Mouse (Mus musculus): ENCODE data around the gene Mob3a.

The Mob3a gene

DNA sequence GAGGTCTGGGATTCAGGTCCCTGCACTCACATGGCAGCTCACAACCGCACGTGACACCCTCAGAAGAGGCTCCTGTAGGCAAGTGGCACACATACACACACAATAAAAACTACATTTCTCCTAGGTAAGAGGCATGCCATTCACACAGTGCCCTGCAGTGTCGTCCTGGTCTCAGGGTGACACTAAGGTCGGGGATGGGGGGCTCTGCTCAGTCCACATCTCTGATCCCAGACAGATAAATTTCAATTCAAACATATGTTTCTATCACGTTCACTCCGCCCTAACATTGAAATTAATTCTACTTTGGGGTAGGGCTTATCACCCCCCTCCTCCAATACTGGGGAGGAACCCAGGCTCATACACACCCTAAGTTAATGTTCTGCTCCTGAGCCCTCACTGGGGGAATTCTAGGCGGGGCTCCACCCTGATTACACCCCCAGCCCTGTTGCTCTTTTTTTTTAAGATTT, 1.7 kb downstream of the Mob3a start:
- no peak for DNase-seq (ENCODE audit: low spot score)

DNA sequence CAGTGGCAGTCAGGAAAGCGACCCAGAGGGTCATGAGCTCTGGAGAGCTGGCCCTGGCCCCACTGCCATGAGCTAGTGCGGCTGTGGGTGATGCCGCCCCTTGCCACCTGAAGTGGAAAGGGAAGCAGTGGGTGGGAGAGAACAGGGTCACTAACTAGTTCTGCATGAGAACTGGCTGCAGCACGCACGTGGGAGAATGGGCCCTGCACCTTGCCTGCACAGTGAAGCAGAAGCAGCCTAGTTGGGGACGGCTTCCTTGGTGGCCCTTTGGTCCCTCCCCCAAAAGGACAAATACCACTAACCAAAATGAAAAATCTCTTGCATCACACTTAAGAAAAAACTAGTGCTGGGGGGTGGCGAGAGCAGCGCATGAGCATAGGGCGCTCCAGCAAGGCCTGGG, 3.2 kb downstream of the Mob3a start:
- no peak for DNase-seq (ENCODE audit: low spot score)

DNA sequence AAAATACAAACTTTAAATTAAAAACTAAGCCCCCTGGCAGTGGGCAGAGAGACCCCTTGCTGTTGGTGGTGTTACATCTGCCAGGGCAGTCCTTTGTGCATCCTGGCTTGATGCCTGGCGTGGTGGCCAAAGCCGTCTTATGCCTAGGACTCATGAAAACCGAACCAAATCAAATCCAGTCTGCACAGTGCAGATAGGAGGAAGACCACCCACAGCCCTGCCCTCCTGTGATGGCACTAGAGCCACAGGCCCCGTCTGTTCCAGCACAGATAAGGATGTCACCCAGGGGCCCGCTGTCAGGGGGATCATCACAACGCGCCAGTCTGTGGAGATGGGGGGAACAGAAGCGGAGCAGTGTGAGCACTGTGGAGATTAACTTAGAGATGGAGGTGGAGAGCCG, 4.0 kb downstream of the Mob3a start:
- DNase-seq (ENCODE audit: low spot score), result no peak

DNA sequence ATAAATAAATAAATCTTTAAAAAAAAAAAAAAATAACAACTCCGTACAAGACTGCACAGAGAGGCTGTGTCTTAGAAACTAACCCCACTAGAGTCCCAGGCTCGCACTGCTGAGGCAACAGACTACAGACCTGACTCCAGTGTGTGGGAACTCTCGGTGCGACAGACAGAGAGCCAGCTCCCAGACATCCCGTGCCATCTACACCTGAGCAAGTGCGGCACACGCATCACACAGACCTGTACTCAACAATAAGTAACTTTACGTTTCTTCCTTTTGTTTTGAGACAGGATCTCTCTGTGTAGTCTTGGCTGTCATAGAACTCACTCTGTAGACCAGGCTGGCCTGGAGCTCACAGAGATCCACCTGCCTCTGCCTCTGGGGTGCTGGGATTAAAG, 4.4 kb downstream of the Mob3a start:
- DNase-seq (ENCODE audit: low spot score), result no peak

DNA sequence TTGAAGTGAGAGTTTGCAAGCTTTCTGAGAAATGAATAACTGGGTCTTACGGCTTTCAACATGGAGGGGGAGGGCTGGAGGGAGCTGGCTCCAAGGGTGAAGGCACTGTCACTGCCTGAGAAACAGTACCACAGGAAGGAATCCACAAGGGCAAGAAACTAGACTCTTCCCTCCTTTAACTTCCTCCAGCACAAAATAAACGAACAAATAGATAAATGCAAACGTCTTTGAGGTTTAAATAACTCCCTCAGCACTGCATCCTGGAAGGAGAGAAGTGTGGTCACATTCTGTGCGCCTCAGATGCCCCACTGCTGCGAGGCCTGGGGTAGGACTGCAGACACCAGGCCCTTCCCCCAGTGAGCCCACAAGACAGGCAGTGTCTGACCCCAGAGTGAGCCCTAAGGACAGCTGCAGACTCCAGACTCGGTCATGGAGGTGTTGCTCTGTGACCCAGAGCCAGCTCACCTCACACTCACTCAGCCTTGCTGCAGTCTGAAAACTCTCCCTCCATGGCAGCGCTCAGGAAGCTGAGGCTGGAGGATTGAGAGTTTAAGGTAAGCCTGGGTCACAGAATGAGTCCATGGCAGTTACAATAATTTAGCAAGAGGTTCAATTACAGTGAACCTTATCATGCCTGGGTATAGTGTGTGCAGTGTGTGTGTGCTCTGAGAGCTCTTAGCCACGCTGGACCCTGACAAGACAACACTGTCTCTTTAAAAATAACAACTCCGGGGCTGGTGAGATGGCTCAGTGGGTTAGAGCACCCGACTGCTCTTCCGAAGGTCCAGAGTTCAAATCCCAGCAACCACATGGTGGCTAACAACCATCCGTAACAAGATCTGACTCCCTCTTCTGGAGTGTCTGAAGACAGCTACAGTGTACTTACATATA, 5.0 kb downstream of the Mob3a start:
- no peak for DNase-seq (ENCODE audit: low spot score)

DNA sequence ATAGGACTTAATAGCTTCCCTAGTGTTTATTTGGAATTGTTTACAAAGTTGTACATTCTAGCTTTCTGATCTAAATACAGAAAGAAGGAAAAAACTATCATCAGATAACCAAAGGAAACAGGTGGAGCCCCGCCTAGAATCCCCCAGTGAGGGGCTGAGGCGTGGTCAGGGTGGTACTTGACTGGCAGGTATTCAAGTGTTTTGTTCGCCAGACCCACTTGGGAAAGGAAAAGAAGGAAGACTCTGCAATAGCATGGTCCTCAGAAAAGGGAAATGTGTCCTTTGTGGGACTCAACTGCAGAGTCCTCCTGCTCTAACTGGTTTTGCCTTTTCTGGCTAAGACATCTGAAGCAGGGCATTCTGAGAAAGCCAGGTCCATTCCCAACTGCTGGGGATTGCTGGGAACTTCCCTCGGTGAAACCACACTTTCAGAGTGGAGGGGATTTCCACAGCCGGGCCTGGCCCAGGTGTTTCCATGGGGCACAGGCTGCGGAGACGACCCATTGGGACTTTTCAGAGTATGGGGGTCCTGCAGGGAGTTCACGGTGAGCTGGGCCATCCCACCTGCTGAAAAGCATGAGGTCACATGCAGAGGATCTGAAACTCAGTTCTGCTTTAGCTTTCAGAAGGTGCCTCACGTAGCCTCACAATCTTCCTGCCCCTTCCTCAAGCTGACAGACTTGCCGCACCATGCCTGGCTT, 5.8 kb downstream of the Mob3a start:
- no peak for DNase-seq (ENCODE audit: low spot score)

DNA sequence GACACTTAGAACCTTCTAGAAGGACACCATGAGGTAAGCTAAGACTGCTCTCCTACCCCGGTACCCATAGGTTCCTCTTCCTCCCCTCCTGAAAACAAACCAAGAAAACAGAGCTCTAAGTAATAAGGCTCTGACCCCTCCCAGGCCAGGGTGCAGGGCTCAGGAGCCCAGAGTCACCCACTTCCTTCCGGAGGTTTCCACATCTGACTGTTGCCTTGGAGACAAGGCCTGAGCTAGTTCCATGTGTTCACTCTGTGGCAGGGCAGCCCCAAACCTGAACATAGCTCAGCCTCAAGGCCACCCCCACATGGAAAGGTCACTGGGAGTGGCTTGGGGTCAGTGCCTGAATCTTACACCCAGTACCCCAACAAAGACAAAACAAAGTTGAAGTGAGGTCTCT, 6.6 kb downstream of the Mob3a start:
- no peak for DNase-seq (ENCODE audit: low spot score)

DNA sequence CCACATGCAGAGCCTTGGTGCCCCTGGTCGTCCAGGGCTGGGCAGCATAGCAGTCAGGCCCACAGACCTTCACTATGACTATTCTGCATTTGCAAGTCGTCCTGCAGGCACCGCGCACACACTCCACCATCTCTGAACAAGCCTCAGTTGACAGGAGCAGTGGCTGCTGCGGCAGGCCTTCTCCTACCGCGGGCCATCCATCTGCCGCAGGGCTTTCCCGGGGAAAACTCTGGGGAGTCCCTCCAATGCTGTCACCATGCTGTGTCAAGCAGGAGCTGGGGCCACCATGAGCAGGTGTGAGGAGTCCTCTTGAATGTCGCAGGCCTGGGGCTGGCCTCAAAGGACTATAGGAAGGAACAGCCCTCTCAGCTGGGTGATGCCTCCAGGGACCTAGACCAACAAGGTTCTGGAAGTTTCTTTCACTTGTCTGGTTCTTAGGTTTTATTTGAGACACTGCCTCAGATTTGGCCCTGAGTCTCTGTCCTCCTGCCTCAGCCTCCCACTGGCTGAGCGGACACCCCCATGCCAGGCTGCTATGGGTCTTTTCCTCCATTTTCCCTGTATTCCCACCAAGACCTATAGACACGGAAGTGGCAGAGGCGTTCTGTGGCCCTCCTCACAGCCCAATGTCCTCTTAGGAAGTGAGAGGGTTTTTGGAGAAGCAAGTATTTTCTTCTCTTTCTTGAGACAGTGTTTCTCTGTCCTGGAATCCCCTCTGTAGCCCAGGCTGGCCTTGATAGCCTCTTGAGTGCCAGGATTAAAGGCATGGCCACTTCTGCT, 7.4 kb downstream of the Mob3a start:
- no peak for DNase-seq (ENCODE audit: low spot score)

DNA sequence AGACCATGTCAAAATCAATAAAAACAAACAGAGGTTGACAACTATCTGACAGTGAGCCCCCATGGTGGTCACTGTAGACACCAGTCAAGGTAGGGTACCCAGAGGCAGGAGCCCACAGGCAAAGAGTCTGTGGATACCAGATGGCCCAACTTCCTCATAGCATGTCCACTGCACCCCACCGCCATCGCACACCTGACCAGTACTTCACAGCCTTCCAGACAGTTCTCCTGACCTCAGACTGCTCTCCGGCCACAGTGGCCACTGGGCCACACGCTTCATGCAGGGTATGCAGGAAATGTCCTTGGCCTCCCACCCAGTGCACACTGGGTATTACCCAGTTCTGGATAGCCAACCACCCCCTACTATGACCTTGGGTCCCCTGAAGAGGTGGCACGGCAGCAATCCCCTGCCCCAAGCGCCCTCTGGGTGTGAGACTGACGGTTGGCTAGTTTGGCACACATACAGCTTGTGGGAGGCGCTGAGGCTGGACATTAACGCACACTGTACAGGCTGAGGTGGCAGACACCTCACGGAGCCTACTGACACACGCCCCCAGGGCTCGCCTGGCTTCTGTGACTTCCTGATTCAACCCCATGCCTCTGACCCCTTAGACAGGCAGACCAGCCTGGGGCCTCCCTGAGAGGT, 8.3 kb downstream of the Mob3a start:
- no peak for DNase-seq (ENCODE audit: low spot score)

DNA sequence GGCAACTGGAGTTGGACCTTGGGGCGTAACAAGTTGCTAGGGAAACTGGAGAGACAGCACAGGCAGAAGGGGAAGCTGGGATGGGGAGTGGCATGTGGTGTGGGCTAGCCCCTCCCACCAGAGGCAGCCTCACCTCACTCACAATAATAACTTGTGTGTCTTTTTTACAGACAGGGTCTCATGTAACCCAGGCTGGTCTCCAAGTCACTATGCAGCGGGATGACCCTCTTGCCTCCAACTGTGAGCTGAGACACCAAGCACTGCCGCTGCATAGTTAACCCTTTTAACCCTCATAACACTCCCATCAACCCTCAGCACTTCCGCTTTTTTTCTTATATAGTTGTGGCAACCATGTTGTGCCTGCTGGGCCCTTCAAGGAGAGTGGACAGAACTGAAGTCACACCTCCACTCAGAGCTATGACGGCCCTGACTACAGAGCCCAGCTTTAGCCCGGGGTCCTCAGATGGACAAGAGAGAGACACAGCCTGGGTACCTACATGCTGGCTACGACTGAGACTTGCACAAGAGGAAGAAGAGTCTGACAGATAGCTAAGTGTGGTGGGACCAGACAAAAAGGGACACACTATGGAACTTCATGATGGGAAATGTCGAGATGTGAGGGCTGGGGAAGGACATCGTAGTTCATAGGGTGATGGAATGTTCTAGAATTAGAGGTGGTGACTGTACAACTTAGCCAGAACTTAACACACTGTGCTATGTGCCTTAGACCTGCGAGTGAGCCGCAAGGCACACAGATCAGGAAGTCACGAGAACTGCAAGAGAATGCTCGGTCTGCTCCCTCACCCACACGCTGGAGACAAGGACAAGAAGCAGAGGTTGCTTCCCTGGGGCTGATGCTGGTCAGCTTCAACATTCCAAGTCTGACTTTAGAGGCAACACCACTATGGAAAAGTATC, 9.3 kb downstream of the Mob3a start:
- DNase-seq (ENCODE audit: low spot score), result no peak

DNA sequence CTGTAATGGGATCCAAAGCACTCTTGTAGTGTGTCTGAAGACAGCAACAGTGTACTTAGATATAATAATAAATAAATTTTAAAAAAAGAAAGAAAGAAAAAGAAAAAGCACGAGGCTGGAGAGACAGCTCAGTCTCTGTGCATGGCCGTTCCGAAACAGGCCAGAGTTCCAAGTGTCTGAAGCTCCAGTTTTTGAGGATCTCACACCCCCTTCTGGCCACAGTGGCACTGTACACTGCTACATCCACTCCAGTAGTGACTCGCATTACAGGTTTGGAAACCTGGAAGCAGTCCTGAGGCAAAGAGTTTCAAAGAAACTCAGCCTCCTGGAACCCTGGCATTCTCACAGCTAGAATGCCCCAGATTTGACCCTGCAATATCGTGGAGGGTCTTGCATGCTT, 13.9 kb downstream of the Mob3a start:
- no peak for DNase-seq (ENCODE audit: low spot score)

DNA sequence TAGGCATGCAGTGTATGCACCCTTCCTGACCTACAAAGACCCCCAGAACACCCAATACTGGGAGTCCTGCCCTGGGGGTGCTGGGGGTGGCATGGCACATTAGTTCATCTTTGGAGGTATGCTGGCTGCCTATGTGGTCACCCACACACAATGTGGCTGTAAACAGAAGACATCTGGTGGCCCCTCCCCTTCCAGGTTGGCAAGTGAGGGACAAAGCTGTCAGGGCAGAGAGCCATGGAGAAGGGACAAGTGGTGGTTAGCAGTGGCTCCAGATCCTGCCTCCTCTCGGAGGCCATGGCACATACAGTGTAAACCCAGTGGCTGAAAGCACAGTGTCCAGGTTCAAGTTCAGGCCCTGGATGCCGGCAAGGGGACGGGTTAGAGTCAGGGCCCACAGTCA, 15.2 kb downstream of the Mob3a start:
- no peak for DNase-seq (ENCODE audit: low spot score)

DNA sequence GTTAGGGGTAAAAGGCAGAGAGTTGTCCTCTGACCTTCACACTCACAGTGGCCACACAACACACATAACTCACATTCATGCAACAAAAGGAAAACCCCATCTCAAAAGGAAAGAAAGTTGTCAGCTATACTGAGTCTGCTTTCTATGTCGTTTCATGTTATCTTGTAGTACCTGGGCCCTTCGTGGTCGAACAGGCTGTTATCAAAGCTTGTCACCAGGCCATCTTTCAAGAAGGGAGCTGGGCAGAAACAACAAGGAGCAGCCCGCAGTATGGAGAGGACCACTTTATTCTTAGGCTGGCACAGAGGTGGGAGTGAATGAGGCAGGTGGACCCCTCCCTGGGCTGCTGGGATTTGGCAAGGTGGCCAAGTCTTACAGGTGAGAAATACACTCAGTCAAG, 16.8 kb downstream of the Mob3a start:
- DNase-seq (ENCODE audit: low spot score), result no peak

DNA sequence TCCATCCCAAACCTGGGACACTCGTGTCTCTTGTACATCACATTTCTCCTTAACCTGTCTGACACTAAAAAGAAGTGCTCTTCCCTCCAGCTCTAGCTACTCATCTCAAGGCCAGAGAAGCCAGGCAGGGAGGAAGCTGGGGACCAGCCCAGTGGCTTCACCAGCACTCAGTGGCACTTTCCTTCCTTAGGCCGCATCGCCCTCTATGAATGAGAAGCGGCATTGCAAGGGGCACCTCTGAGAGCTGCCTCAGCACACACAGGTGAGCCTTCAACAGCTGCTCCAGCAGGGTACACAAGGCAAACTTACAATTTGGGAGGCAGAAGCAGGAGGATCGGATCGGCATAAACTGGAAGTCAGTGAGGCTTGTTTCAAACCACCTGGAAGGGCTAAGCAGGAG, 17.6 kb downstream of the Mob3a start:
- DNase-seq (ENCODE audit: low spot score), result no peak

DNA sequence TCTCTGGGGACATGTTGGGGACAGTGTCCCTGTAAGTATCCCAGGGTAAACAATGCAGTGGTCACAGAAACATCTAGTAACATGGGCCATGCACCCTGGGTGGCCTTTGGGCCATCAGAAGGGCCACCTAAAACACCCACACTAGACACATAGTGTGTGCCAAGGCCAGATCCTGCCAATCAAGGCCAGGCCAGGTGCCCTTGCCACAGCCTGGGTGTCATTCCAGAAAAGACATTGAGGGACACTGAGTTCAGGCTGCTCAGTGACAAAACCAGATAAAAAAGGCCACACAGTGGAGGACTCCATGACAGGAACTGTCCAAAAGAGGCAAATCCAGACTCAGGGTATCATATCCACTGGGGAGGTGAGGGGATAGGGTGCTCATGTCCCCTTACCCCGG, 18.1 kb downstream of the Mob3a start:
- no peak for DNase-seq (ENCODE audit: low spot score)

DNA sequence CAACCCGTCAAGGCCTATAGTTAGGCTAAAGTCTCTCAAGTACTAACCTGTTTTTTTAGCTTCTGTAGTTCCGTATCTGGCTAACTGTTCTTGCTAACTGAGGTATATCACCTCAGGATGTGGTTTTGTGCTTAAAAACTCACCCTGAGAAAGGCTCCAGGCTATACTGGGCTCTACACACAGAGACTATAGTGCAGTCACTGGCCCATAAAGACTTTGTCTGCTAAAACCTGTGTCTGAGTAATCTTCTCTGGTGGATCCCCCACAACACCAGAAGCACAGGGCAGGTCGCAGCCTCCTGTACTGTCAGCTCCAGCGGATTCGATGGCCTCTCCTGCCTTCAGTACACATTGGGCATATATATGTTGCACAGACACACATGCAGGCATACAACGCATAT, 19.8 kb downstream of the Mob3a start:
- no peak for DNase-seq (ENCODE audit: low spot score)

DNA sequence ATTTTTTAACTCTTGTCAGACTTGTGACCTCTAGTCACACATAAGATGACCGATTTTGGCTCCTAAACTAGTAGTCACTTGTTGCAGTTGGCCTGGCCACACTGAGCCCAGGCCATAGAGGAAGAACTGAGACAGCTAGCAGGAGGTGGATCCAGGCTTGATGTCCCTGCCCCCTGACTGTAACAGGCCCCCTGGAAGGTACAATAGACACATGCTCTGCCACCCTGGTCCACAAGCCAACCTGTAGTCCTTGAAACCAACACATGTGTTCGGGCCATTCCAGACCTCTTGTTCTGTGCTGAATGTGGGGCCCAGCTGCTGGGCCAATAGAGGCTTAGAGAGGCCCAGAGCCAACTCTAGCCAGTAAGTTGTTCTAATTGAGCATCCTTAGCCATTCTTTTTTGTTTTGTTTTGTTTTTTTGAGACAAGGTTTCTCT, 21.5 kb downstream of the Mob3a start:
- no peak for DNase-seq (ENCODE audit: low spot score)

DNA sequence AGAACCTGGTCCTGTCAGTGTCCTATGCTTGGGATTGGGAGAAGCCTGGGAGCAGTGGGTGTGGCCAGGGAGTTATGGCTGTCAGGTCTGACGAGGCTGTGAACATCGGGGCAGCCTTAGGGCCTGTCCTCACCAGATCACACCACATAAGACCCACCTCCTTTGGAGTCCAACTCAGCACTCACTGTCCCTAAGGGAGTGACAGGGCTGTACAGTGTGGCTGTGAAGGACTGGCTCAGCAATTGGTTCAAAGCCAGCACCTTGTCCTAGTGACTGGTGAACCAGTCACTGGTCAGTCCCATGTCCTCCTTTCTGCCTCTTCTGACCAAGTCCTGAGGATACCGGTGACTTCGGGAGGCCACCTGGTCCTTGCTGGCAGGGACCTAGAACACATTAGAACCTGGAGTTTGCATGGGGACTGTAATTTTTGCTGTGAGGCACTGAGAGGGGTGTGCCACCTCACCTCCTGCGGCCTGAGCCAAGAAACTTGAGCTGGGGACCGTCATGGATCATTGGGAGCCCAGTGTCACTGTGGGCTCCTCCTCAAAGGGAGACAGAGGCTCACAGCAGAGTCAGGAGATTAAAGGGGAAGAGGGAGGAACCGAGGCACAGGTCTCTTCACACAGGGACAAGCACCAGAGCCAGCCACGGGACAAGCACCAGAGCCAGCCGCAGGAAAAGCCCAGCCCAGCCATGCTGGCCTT, 22.1 kb downstream of the Mob3a start:
- DNase-seq (ENCODE audit: low spot score), result no peak

DNA sequence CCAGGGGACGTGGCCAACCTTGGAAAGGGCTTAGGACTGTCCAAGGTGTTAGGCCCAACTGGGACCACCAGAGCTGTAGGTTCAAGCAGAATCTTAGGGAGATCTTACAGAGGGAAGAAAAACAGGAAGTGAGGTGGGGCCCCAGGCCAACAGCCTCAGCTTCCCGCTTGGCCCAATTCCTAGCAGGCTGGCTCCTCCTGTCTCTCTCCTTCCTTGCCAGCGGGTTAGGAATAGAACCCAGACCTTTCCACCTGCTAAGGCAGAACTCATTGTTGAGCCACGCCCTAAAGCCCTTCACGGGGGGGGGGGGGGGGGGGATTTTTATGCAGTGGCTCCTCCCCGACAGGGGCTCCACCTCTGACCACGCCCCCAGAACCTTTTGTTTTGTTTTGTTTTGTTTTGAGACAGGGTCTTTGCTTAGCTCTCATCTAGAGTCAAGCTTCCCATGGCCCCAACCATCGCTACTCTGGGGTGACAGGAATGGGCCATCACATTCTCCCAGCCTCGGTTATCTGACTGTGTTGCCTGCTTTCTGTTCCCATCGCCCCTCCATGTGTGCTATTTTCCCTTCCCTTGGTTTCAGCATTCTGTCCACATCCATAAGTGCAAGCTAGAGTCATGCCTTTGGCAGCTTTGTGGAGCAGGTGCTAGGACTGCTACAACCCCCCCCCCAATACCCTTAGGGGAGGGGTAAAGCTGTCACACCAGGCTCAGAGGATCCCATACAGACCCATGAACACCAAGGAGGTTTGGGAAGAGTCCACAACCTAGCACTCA, 23.0 kb downstream of the Mob3a start:
- no peak for DNase-seq (ENCODE audit: low spot score)
